Mouse (Mus musculus): ENCODE data around the gene Olfr15. TPM values are rescaled to one million over a fixed set of nuclear protein-coding genes. Genes with fewer than 3 reads are reported as not detected.
A peak's percentile ranks its signal among the peaks of the same experiment; 100 is the strongest.
"Not testable (repeated sequence)": the region's sequence is repeated elsewhere in the genome, so short reads cannot be mapped to it uniquely, and the experiment has no call there.

Gene Olfr15
- not detected for total RNA-seq (2021)

- DNase-seq (ENCODE audit: extremely low spot score in 1 of 2, low spot score in 1 of 2): no peak
Measured at GRCm38 (mm10) chr16:3830588-3831109, at the start of gene Olfr15. TSS of gene Olfr15 (plus strand) at chr16:3830878.

- no peak for DNase-seq (ENCODE audit: extremely low spot score in 1 of 2, low spot score in 1 of 2)
Measured at GRCm38 (mm10) chr16:3781237-3781636, 49.4 kb upstream of the Olfr15 start.

GRCm38 (mm10) chr16:3788394-3788793 lies 42.3 kb upstream of the Olfr15 start:
- DNase-seq (ENCODE audit: extremely low spot score in 1 of 2, low spot score in 1 of 2): no peak

GRCm38 (mm10) chr16:3808176-3808575 lies 22.5 kb upstream of the Olfr15 start:
- DNase-seq (ENCODE audit: extremely low spot score in 1 of 2, low spot score in 1 of 2): no peak

GRCm38 (mm10) chr16:3814667-3815066 lies 16.0 kb upstream of the Olfr15 start:
- DNase-seq (ENCODE audit: extremely low spot score in 1 of 2, low spot score in 1 of 2): not testable (repeated sequence)

- DNase-seq (ENCODE audit: extremely low spot score in 1 of 2, low spot score in 1 of 2): no peak
Measured at GRCm38 (mm10) chr16:3820202-3820601, 10.5 kb upstream of the Olfr15 start.

GRCm38 (mm10) chr16:3828021-3828420 lies 2.7 kb upstream of the Olfr15 start:
- DNase-seq (ENCODE audit: extremely low spot score in 1 of 2, low spot score in 1 of 2): no peak

- DNase-seq (ENCODE audit: extremely low spot score in 1 of 2, low spot score in 1 of 2): no peak
Measured at GRCm38 (mm10) chr16:3829727-3830126, 951 bp upstream of the Olfr15 start.

- DNase-seq (ENCODE audit: extremely low spot score in 1 of 2, low spot score in 1 of 2): no peak
Measured at GRCm38 (mm10) chr16:3835461-3835860, 4.8 kb downstream of the Olfr15 start.

GRCm38 (mm10) chr16:3839157-3839885 lies 8.6 kb downstream of the Olfr15 start:
- no peak for DNase-seq (ENCODE audit: extremely low spot score in 1 of 2, low spot score in 1 of 2)

GRCm38 (mm10) chr16:3842989-3843388 lies 12.3 kb downstream of the Olfr15 start:
- no peak for DNase-seq (ENCODE audit: extremely low spot score in 1 of 2, low spot score in 1 of 2)

GRCm38 (mm10) chr16:3843796-3844195 lies 13.1 kb downstream of the Olfr15 start:
- DNase-seq (ENCODE audit: extremely low spot score in 1 of 2, low spot score in 1 of 2): no peak

- DNase-seq (ENCODE audit: extremely low spot score in 1 of 2, low spot score in 1 of 2): peak; percentile 78 to 86
Measured at GRCm38 (mm10) chr16:3846711-3847518, 16.2 kb downstream of the Olfr15 start, which contains the start of gene Zfp174. TSS of gene Zfp174 (plus strand) at chr16:3847268.

GRCm38 (mm10) chr16:3847871-3848270 lies 17.2 kb downstream of the Olfr15 start:
- no peak for DNase-seq (ENCODE audit: extremely low spot score in 1 of 2, low spot score in 1 of 2)

GRCm38 (mm10) chr16:3848416-3848815 lies 17.7 kb downstream of the Olfr15 start:
- no peak for DNase-seq (ENCODE audit: extremely low spot score in 1 of 2, low spot score in 1 of 2)

- not testable (repeated sequence) for DNase-seq (ENCODE audit: extremely low spot score in 1 of 2, low spot score in 1 of 2)
Measured at GRCm38 (mm10) chr16:3851301-3851700, 20.6 kb downstream of the Olfr15 start.

- no peak for DNase-seq (ENCODE audit: extremely low spot score in 1 of 2, low spot score in 1 of 2)
Measured at GRCm38 (mm10) chr16:3852586-3852985, 21.9 kb downstream of the Olfr15 start.

- no peak for DNase-seq (ENCODE audit: extremely low spot score in 1 of 2, low spot score in 1 of 2)
Measured at GRCm38 (mm10) chr16:3854437-3855182, 23.9 kb downstream of the Olfr15 start.

GRCm38 (mm10) chr16:3855776-3856175 lies 25.1 kb downstream of the Olfr15 start:
- DNase-seq (ENCODE audit: extremely low spot score in 1 of 2, low spot score in 1 of 2): no peak

GRCm38 (mm10) chr16:3859254-3859653 lies 28.6 kb downstream of the Olfr15 start:
- DNase-seq (ENCODE audit: extremely low spot score in 1 of 2, low spot score in 1 of 2): no peak

- no peak for DNase-seq (ENCODE audit: extremely low spot score in 1 of 2, low spot score in 1 of 2)
Measured at GRCm38 (mm10) chr16:3871815-3872214, 41.1 kb downstream of the Olfr15 start.
